15 mouse cellular contexts compared by ENCODE assay signal in the genomic region with DNA sequence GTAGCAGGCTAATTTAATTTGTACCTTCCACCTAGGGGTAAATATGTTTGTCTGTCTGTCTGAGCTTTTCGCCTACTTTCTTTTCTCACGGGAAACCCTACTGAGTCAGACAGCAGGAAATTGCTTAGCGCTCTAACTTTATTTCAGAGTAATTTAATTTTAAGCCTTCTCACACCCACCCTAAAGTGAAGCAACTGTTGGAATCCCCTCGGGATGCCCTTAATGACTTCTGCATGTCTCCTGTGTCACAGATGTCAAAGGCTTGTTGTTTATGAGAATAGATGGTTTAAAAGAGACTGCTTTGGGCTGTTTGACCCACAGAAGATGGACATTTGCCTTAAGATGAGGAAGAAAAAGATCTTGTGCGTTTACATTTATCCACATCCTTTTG.
DNase-seq lines count a peak whose midpoint lies in the region; ATAC-seq lines count a peak whose summit lies in the region.
"Had no signal": no experiment of that assay in that cellular context is flagged by ENCODE, and none has a peak within 500 bp of the region (broad histone marks: within the 10 kb centered on the region; RNA-seq: fewer than 3 reads in every experiment).

No protein-coding gene starts in this region.

- H3K27ac ChIP-seq in forebrain, embryonic 14.5 days (ENCODE audit: low read depth, low read length) = peak overlapping the region; percentile 65
- H3K27ac ChIP-seq in neural tube, embryonic 13.5 days (replicated peaks) = peak overlapping the region; percentile 61
- H3K27ac ChIP-seq: lung, embryonic 15.5 days had no signal

- H3K36me3 ChIP-seq in forebrain, embryonic 14.5 days (ENCODE audit: control insufficient read depth, insufficient read depth, low read length) = no peaks in the 10 kb centered on the region
- no peaks in the 10 kb centered on the region for H3K36me3 ChIP-seq in neural tube, embryonic 13.5 days
- H3K36me3 ChIP-seq: G1E; lung, embryonic 15.5 days had no signal

- DNase-seq in heart, adult 11 months = peak; percentile 90
- no peak for DNase-seq in heart, postnatal 4 days
- DNase-seq in forebrain, embryonic 14.5 days (ENCODE audit: low spot score) = no peak
- peak; percentile 60 for DNase-seq in mesoderm, embryonic 11.5 days (ENCODE audit: low read depth, low spot score)
- DNase-seq in cerebellum, adult 11-12 months = no peak
- DNase-seq in cerebellum, adult 8-10 months = no peak
- DNase-seq in spleen, postnatal 14 days (ENCODE audit: low spot score in 2 of 2) = no peak
- DNase-seq: cerebellum, adult 9-11 months; gastrocnemius, postnatal 10 days; kidney, adult 8-10 months; thymus, postnatal 36 days had no signal

- H3K4me3 ChIP-seq in forebrain, embryonic 14.5 days (ENCODE audit: low read depth, low read length) = no peak overlapping the region
- H3K4me3 ChIP-seq in neural tube, embryonic 13.5 days = no peak overlapping the region
- H3K4me3 ChIP-seq: lung, embryonic 15.5 days had no signal

- H3K9me3 ChIP-seq in forebrain, embryonic 14.5 days (replicated peaks; ENCODE audit: control insufficient read depth, low read length) = no peaks in the 10 kb centered on the region
- no peaks in the 10 kb centered on the region for H3K9me3 ChIP-seq in neural tube, embryonic 13.5 days
- H3K9me3 ChIP-seq: G1E; lung, embryonic 15.5 days had no signal

- peaks cover 18% of the 10 kb centered on the region for H3K4me1 ChIP-seq in forebrain, embryonic 14.5 days (ENCODE audit: control insufficient read depth, insufficient read depth, low read length)
- H3K4me1 ChIP-seq in neural tube, embryonic 13.5 days (replicated peaks) = peaks cover 24% of the 10 kb centered on the region
- H3K4me1 ChIP-seq: lung, embryonic 15.5 days had no signal

- H3K4me2 ChIP-seq in forebrain, embryonic 14.5 days (ENCODE audit: low read length) = peak overlapping the region; percentile 18; the same call in 1 of the 2 replicates
- peak overlapping the region; percentile 15 for H3K4me2 ChIP-seq in neural tube, embryonic 13.5 days
- H3K4me2 ChIP-seq: lung, embryonic 15.5 days had no signal

- no peaks in the 10 kb centered on the region for H3K27me3 ChIP-seq in forebrain, embryonic 14.5 days (replicated peaks; ENCODE audit: control insufficient read depth, insufficient read depth, low read length)
- no peaks in the 10 kb centered on the region for H3K27me3 ChIP-seq in neural tube, embryonic 13.5 days
- H3K27me3 ChIP-seq: lung, embryonic 15.5 days had no signal

- 0 out of 2 replicates have a peak, but pooled peaks have one; percentile 4 for ATAC-seq in forebrain, embryonic 14.5 days
- ATAC-seq in neural tube, embryonic 13.5 days (ENCODE audit: low read depth) = peak; percentile 49
- ATAC-seq: activated CD4-positive, CD25-positive, alpha-beta regulatory T cell, adult 4 months had no signal

- no peak overlapping the region for H3K9ac ChIP-seq in forebrain, embryonic 14.5 days (ENCODE audit: low read length)
- no peak overlapping the region for H3K9ac ChIP-seq in neural tube, embryonic 13.5 days
- H3K9ac ChIP-seq: lung, embryonic 15.5 days had no signal

- 29% methylated on average over 5 of the region's 5 CpGs for WGBS in forebrain, embryonic 14.5 days
- 6% methylated on average over 5 of the region's 5 CpGs for WGBS in neural tube, embryonic 13.5 days

Comparison
In these comparisons a context has a peak if more than half of its experiments do, and no peak if none do; other contexts are left out.
1. DNase-seq: peak in heart, adult 11 months (single experiment) and mesoderm, embryonic 11.5 days (single experiment); none in heart, postnatal 4 days (single experiment), forebrain, embryonic 14.5 days (single experiment), cerebellum, adult 11-12 months (single experiment), cerebellum, adult 8-10 months (single experiment) and spleen, postnatal 14 days (0 of 2).